Mouse (Mus musculus): Measurements from ENCODE around the gene Usp19.
A peak's percentile ranks its signal among the peaks of the same experiment; 100 is the strongest.

The Usp19 gene

GRCm38 (mm10) chr9:108490559-108491285 is at the start of gene Usp19:
Usp19 (plus strand) TSS chr9:108490602.
- peak; percentile 99 for DNase-seq

GRCm38 (mm10) chr9:108441236-108441919 is 49.0 kb upstream of the Usp19 start:
- DNase-seq: no peak

DNA sequence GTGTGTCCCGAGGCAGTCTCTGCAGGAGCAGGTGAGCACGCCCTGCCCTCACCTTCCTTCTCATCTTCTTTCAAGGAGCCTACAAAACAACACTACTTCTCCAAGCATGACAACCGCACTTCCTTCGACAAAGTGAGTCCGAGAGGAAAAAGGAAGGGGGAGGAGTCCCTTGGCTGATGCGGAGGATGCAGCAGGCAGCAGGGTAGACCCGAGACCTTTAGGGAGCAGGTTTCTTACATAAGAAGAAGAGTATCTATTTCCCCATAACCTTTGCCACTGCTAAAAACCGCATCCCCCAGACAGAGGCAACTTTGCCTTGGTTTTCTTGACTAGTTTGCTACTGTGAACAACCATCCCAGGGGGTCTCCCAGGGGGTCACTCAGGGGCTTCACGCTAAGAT is 45.3 kb upstream of the Usp19 start:
- DNase-seq: no peak

DNA sequence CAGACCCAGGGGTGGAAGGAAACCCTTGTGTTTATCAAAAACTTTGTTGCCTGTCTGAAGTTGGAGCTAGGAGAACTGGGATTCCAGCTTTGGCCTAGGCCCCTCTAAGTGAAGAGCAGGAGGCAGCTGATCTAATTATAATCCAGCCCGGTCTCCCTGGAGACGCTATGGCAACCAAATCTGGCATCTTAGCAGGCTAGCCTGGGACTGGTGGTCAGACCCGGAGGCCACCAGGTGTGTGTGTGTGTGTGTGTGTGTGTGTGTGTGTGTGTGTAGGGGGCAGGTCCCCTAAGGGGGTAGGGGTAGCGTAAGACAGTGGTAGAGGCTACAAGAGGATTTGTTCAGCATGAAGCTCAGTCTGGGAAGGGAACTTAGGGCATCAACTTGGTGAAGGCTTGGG is 40.5 kb upstream of the Usp19 start:
- peak; percentile 21 for DNase-seq

DNA sequence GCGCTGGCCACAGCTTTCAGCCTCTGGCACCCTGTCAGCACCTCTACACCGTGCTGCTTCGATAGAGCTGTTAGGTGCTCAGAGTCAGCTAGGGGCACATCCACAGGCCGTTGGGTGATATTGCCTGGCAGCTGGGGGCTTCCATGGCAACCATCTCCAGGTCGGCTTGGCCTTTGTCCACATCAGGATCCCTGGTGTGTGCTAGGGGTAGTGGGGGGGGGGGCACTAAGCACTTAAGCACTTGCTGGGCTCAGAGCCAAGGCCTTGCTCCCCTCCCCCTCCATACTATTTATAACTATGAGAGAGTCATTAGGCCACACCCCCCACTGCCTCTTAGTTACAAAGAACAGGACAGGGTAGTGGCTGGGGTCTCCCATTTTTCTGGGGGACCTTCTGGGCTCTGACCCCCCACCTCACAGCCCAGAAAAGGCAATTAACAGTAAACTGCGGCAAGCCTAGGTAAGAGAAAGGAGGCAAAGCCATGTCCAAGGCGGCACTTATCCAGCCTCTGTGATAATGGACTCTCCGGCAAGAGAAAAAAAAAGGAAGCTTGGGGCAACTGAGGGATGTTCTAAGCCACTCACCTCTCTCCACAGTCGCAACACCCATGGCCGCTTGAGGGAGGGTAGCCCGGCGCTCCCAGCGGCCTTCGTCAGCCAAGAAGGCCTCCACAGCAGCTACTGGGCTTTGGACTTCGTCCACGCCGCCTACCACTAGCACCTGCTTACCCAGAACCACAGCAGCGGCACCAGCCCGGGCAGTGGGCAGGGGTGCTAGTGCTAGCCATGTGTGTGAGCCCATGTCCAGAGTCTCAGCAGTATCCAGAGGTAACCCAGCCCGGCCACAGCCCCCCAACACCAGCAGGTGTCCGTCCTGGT is 39.9 kb upstream of the Usp19 start:
- peak; percentile 34 for DNase-seq

DNA sequence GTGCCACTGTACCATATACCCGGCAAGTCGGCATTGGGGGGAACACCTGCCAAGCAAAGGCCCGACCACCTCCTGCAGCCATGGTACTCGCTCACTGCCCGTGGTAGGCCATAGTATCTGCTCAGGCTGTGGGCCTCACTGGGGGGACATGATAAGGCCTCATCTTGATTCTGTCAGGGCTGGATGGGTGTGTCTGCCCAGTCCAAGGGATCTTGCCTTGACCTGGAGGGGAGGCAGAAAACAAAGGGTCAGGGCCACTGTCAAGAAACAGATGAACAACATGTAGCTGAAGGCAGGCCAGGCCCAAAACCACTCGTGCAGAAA is 39.3 kb upstream of the Usp19 start:
- DNase-seq: no peak

GRCm38 (mm10) chr9:108451519-108452160 is 38.8 kb upstream of the Usp19 start:
- DNase-seq: no peak

DNA sequence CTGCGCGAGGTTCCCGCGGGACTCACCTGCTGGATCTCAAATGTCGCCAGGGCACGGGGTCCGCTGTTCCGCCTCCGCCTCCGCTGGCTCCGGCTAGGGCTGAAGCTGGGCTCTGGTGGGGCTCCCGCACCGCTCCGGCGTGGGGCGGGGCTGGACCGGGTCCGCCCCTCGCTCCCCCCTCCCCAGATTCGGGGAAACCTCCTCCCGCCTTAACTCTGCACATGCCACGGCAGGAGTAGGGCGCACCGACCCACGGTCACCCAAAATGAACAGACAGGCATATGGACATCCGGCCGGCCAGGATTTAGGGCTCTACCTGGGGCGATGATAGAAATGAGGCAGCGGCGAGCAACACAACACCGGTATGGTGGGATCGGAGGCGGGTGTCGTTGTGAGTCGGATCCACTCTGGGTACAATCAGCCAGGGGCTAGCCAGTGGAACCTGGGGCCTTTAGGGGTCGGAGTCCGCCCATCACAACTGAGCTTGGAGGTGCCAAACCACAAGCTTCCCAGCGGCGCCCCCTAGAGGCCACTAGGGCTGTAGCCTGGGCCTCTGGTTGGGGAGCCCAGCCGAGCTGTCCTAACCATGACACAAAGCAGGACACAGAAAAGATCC is 38.0 kb upstream of the Usp19 start:
- DNase-seq: peak; percentile 90

DNA sequence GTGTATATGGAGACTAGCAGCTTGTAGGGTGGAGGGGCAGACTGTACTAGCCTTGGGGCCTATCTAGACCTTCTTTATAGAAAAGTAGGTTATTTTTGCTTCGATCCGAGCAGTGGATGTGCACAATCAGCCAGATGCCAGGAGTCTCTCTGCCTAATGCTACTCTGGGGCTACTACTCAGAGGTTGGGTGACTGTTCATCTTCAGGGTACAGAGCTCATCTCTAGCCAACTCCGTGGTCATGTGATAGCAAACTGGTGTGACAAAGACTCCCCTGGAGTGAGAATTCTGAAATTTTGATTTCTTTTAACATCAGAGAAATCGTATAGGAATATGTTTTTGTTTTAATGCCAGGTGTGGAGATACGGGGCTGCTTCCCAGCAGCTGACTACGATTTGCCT is 37.5 kb upstream of the Usp19 start:
- DNase-seq: no peak

GRCm38 (mm10) chr9:108453458-108453857 is 36.9 kb upstream of the Usp19 start:
- DNase-seq: no peak

DNA sequence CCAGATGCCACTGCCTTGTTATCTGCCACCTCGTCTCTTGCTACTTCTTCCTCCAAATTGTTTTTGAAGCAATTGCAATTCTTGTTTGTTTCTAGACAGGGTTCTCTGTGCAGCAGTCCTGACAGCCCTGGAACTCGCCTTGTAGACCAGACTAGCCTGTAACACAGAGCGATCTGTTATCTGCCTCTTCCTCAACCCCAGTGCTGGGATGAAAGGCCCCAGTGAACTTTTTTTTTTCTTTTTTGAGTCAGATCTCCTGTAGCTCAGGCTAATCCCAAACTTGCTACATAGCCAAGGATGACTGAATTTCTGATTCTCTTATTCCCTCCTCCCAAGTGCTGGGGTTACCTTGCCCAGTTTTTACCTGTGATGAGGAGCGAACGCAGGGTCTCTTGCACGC is 36.0 kb upstream of the Usp19 start:
- DNase-seq: no peak

DNA sequence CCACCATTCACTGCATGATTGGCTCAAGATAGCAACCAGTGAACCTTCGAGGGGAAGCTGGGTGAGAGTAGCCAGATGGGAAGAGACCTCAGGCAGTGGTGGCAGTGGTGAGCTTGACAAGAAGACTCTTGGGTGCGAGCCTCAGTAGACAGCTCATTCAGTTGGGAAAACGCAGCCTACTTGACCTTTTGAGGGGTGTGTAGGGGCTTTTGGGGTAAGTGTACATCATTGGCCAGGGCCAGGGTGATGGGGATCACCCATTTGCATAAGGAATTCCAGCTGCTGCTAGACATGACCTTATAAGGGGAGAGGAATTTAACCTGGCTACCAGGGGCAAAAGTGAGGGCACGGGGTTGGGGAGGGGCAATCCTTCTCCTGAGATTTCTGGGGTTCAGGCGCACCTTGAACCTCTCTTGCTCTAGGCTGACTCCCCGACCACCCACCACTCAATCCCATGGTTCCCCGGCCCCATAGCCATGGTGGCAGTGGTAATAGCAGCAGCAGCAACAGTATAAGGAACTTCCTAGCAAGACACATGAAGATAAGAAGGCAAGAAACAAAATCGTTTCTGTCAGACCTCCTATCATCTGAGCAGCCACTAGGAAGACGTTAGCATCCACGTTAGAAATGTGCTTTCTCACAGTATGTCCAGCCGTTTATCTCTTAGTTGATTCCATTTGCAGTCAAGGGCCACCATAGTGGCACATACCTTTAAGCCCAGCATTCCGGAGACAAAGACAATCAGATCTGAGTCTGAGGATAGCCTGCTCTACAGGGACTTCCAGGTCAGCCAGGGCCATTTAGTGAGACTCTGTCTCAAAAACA is 34.4 kb upstream of the Usp19 start:
- no peak for DNase-seq

GRCm38 (mm10) chr9:108456953-108457352 is 33.4 kb upstream of the Usp19 start:
- no peak for DNase-seq

GRCm38 (mm10) chr9:108459939-108460318 is 30.5 kb upstream of the Usp19 start:
- peak; percentile 26 for DNase-seq

GRCm38 (mm10) chr9:108460319-108461178 is 29.9 kb upstream of the Usp19 start, which contains the start of gene Ccdc71:
Ccdc71 (plus strand) TSS chr9:108460527.
- DNase-seq: peak; percentile 90

DNA sequence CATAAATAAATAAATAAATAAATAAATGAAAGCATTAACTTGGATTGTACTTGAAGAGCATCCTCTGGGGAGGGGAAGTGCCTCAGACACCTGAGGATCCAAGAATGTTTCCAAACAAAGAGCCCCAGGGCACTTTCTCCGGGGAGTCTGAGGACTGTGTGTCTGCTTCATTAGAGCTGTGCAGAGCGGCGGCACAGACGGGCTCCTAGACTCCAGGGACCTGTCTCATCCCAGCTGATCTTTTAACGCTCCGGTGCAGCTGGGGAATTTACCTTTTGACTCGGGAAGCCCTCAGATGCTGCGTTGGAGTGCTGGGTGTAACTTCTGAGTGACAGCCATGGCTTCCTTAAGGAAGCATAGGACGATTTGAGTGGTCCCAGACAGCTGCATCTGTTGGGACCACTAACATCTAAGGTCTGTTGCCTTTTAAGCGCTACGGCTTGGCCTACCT is 29.2 kb upstream of the Usp19 start, which contains the start of gene Klhdc8b:
TSS of gene Klhdc8b (minus strand) at position 401 of the 451 bp plus-strand sequence.
- no peak for DNase-seq

DNA sequence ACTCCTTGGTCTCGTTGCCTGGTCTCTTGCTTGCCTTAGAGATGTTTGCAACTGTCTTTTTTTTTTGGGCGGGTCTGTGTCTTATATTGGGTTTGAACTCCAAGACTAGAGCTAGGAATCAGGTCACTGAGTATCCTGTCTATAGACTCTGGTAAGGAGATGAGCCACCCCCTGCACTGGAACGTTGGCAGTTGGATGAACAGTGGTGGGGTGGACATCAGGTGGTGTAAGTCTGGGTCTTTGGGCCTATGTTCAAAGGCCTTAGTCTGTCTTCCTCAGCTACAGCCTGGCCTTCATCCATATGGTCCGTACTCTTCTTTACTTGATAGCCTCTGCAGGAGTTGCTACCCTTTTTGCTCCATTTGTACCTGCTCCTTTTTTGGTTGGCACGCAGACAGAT is 28.7 kb upstream of the Usp19 start:
- DNase-seq: no peak

GRCm38 (mm10) chr9:108462192-108462591 is 28.2 kb upstream of the Usp19 start:
- DNase-seq: peak; percentile 56

- DNase-seq: no peak
These were observed 26.7 kb upstream of the Usp19 start for GRCm38 (mm10) chr9:108463713-108464112.

DNA sequence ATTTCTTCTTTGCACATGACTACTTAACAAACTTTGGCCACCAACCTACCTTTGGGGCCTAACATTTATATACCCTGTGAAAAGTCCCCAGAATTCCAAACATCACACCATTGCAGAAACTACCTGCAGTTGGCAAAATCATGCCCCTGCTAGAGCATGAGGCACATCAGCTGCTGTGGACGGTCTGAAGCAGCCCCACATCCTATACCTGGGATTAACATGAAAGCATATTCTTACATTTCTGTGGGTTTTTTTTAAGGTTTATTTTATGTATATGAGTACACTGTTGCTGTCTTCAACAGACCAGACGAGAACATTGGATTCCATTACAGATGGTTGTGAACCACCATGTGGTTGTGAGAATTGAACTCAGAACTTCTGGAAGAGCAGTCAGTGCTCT is 24.2 kb upstream of the Usp19 start:
- DNase-seq: no peak

DNA sequence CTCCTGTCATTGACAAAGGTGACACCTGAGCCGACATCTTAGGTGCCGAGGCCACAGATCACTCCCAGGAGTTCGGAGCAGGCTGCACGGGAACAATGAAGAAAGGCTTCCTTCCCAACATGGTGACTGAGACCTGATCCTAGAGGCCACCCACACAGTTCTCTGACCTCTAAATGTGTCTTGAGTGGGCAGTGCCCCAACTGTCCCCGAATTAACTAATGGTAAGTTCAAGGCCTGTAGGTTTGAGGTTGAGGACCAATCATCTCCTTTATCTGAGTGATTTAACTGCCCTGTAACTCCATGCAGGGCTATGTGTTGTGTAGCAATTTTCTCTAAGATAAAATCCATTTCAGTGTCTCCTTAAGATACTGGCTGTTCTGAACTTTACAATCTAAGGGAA is 21.0 kb upstream of the Usp19 start:
- no peak for DNase-seq
